Mouse (Mus musculus) urinary bladder, postnatal 36 days (tissue): ENCODE data around the gene Acap1.
"Not testable (repeated sequence)": the region's sequence is repeated elsewhere in the genome, so short reads cannot be mapped to it uniquely, and the experiment has no call there.

Experiments
- DNase-seq, 2 experiments: peaks; one replicate each; pipeline ENCODE4 v3.0.0; 2022; ENCODE audit warnings: low spot score in 2 of 2, mixed read lengths in 1 of 2

Acap1 gene

GRCm38 (mm10) chr11:69895291-69895690 lies at the start of gene Acap1:
Gene Acap1 (minus strand): TSS chr11:69895539.
- no peak for DNase-seq

- DNase-seq: no peak
These were observed 45.6 kb upstream of the Acap1 start for GRCm38 (mm10) chr11:69940962-69941361.

DNA sequence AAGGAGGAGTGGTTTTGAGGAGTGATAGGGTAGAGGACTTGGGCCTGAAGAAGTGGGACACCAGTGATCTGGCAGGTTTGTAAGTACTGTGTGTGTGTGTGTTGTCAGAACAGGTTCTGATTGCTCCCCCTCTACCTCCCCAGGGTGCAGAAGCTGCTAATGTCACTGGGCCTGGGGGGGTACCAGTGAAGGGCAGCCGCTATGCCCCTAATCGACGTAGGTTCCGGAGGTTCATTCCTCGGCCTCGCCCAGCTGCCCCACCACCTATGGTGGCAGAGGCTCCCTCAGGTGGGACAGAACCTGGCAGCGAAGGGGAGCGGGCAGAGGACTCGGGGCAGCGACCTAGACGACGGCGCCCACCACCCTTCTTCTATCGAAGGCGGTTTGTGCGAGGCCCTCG lies 44.4 kb upstream of the Acap1 start:
- no peak for DNase-seq

- DNase-seq: no peak
These were observed 43.8 kb upstream of the Acap1 start for GRCm38 (mm10) chr11:69939181-69939580.

DNA sequence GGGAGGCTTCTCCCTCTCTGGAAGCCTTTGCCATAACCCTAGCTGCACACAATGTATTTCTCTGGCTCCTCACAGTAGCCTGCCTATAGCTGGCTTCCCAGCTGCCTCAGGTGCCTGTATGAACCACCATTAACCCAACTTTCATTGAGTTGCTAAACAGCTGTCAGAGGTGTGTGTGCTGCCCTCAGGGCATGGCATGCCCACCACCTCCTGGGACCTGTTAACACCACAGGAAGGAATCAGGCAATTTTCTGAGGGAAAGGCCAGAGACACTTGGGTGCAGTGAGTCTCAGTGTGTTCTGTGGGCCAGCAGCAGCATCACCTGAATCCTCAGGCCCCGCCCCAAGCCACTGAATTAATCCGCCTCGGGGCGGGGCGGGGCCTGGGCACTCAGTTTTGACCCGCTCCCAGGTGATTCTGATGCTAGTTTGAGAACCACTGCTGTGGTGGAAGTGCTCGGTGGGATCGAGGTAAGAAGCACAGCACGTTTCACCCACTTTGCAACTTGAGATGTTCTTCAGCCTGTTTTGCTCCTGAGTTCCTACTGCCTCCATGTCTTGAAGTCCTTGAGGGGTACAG lies 43.2 kb upstream of the Acap1 start:
- no peak for DNase-seq

DNA sequence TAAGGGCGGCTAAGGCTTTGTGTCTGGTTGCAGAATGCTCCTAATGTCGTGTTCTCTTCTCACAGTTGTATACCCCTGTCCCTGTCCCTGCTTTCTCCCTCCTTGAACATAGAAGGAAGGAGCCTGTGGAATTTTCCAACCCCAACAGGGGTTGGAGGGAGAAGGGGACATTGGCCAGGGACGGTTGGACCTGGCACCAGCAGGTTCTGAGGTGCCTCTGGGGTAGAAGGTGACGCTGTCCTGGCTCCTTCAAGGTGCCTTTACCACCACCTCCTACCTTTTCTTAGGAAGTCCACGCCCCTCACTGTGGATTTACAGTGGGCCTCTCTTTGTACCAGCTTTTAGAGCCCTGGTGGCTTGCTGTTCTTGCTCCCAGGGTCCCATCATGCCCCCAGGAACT lies 42.5 kb upstream of the Acap1 start:
- DNase-seq: no peak

- DNase-seq: peak in 1 of 2 experiments; percentile 72
These were observed 42.0 kb upstream of the Acap1 start for GRCm38 (mm10) chr11:69937385-69937784.

GRCm38 (mm10) chr11:69936714-69937347 lies 41.5 kb upstream of the Acap1 start:
- DNase-seq: no peak

- DNase-seq: no peak
These were observed 40.8 kb upstream of the Acap1 start for GRCm38 (mm10) chr11:69936156-69936555.

GRCm38 (mm10) chr11:69935137-69935879 lies 40.0 kb upstream of the Acap1 start, which contains the start of gene Ybx2:
Gene Ybx2 (plus strand): TSS chr11:69935796.
- peak; percentile 70 to 83 for DNase-seq

- DNase-seq: no peak
These were observed 39.3 kb upstream of the Acap1 start for GRCm38 (mm10) chr11:69934681-69935080.

GRCm38 (mm10) chr11:69934169-69934568 lies 38.8 kb upstream of the Acap1 start:
- peak; percentile 81 to 92 for DNase-seq

- no peak for DNase-seq
These were observed 37.7 kb upstream of the Acap1 start for GRCm38 (mm10) chr11:69933066-69933465.

GRCm38 (mm10) chr11:69932254-69932653 lies 36.9 kb upstream of the Acap1 start:
- no peak for DNase-seq

DNA sequence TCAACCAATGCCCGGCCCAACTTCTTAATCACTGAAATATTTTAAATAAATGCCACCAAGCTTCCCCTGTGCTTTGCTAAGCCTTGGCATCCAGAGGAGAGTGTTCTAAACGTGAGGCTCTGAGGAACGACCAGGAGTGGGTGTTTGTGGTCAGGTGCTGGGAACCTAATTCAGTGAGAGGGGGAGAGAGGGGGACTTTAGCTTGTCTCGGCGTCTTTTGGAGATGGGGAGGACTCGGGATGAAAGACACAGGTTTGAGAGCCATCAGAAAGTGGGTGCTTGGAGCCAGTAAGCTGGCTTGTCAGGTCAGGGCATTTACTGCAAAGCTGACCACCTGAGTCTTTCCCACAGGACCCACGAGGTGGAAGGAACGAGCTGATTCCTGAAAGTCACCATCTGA lies 36.4 kb upstream of the Acap1 start:
- DNase-seq: no peak

DNA sequence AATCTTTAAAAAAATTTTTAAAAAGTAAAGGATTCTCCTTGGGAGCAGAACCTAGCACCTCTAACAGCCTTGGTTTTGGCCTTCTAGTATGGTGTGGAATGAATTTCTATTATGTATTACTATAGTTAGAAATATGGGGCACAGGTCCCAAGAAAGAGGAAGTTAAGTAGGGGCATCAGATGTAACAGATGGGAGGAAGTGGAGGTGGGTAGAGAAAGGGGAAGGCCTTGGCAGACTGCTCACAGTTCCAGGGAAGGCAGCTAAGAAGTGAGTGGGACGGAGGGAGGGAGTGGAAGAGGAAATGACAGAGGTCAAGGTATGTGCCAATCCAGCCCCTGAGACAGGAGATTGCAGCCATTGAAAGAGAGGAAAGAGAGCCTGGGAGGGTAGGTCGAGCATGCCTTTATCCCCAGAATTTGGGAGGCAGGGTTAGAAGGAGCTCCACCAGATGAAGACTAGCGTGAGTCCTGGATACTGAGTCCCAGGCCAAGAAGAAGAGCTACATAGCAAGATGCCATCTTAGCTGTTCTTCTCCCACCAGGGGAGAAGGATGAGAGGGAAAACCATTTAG lies 35.7 kb upstream of the Acap1 start:
- no peak for DNase-seq

GRCm38 (mm10) chr11:69930176-69930575 lies 34.8 kb upstream of the Acap1 start:
- not testable (repeated sequence) for DNase-seq

DNA sequence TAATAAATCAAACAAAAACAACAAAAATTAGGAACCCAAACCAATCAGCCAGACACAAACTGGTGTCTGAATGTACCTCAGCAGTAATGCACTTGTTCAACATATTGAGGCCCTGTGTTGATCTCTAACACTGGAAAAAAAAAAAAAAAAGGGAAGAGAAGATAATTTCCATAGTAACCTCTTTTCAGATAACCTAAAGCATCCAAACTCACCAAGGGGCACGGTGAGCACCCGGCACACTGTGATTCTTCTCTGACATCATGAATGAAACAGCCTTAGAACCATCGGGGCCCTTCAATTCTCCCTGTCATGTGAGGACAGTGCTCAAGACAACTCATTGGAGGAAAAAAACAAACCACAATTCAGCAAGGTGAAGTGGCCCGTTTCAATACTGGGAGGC lies 34.4 kb upstream of the Acap1 start:
- DNase-seq: no peak

GRCm38 (mm10) chr11:69927501-69927900 lies 32.2 kb upstream of the Acap1 start:
- DNase-seq: no peak

GRCm38 (mm10) chr11:69922796-69923195 lies 27.5 kb upstream of the Acap1 start:
- DNase-seq: no peak

- no peak for DNase-seq
These were observed 26.8 kb upstream of the Acap1 start for GRCm38 (mm10) chr11:69922012-69922756.
